Mouse (Mus musculus) embryonic facial prominence, embryonic 12.5 days (tissue): ENCODE measurements around the gene Mcl1. TPM values are rescaled to one million over a fixed set of nuclear protein-coding genes. Genes with fewer than 3 reads are reported as not detected.
"Not testable (repeated sequence)": the region's sequence is repeated elsewhere in the genome, so short reads cannot be mapped to it uniquely, and the experiment has no call there.

Experiments used
- ATAC-seq: fragments of 200-750 bp; cut with Nextera tagmentation; 2 replicates; pipeline ENCODE4 v1.8.0; 2017; ENCODE audit not compliant: insufficient number of reproducible peaks, insufficient read depth, low FRiP score, low TSS enrichment
- H3K27ac ChIP-seq: fragments of 300-500 bp; sonication (generic); 2 replicates; pipeline ENCODE4 v1.5.1; 2016; ENCODE audit warnings: mild to moderate bottlenecking
- H3K27me3 ChIP-seq: fragments of 300-500 bp; sonication (generic); 2 replicates; pipeline ENCODE4 v1.6.1; 2016; ENCODE audit warnings: mild to moderate bottlenecking, moderate library complexity
- H3K36me3 ChIP-seq: fragments of 300-500 bp; sonication (generic); 2 replicates; pipeline ENCODE4 v1.6.1; 2016; ENCODE audit warnings: mild to moderate bottlenecking
- H3K4me1 ChIP-seq: fragments of 300-500 bp; sonication (generic); 2 replicates; pipeline ENCODE4 v1.6.1; 2016
- H3K4me2 ChIP-seq: fragments of 300-500 bp; sonication (generic); replicated peaks from 2 replicates; pipeline ENCODE4 v1.6.1; 2016; ENCODE audit warnings: mild to moderate bottlenecking, moderate library complexity
- H3K4me3 ChIP-seq: fragments of 300-500 bp; sonication (generic); 2 replicates; pipeline ENCODE4 v1.5.1; 2016; ENCODE audit warnings: mild to moderate bottlenecking
- H3K9ac ChIP-seq: fragments of 300-500 bp; sonication (generic); 2 replicates; pipeline ENCODE4 v1.6.1; 2016; ENCODE audit warnings: mild to moderate bottlenecking, moderate library complexity
- H3K9me3 ChIP-seq: fragments of 300-500 bp; sonication (generic); 2 replicates; pipeline ENCODE4 v1.6.1; 2016; ENCODE audit warnings: mild to moderate bottlenecking, moderate library complexity
- WGBS: fragments of 180-500 bp; shearing (Covaris S2); methylation state at CpG from one replicate; pipeline ENCODE4 v1.1.7; 2016; 5-methylcytosine and 5-hydroxymethylcytosine counted together
- polyA plus RNA-seq: library from polyadenylated mRNA; unstranded; fragments of >200 nt; fragmentation: Nextera tagmentation; extraction: Ambion mirVana; gene quantifications from 2 replicates; pipeline ENCODE4 v1.2.1, GENCODE M21; 2016

The Mcl1 gene
- polyA plus RNA-seq: 69.8 and 74.0 TPM in 2 replicates

GRCm38 (mm10) chr3:95658236-95658867 lies at the start of gene Mcl1:
TSS of gene Mcl1 (plus strand) at chr3:95658788.
- peak; percentile 96 for ATAC-seq
- Histone ChIP-seq H3K27ac (peak within 1 kb of the TSS; percentile 99), H3K9me3 (no peaks in the 10 kb centered on the region), H3K4me1 (peaks cover 32% of the 10 kb centered on the region), H3K9ac (peak within 1 kb of the TSS; percentile 100), H3K36me3 (peaks cover 21% of the 10 kb centered on the region), H3K4me2 (peak within 1 kb of the TSS; percentile 88), H3K27me3 (no peaks in the 10 kb centered on the region), H3K4me3 (peak within 1 kb of the TSS; percentile 95)
- WGBS: under 1% methylated on average over 43 of the region's 43 CpGs

- Histone ChIP-seq H3K27ac (no peak overlapping the region), H3K27me3 (no peaks in the 10 kb centered on the region), H3K4me3 (no peak overlapping the region), H3K9ac (no peak overlapping the region), H3K36me3 (peaks cover 31% of the 10 kb centered on the region), H3K9me3 (no peaks in the 10 kb centered on the region), H3K4me1 (no peaks in the 10 kb centered on the region), H3K4me2 (no peak overlapping the region)
- ATAC-seq: no peak
- 72% methylated on average over 3 of the region's 3 CpGs for WGBS
These were observed 49.4 kb upstream of the Mcl1 start for GRCm38 (mm10) chr3:95609195-95609594.

GRCm38 (mm10) chr3:95613996-95614395 lies 44.6 kb upstream of the Mcl1 start:
- H3K4me3 ChIP-seq: no peak overlapping the region
- no peak overlapping the region for H3K4me2 ChIP-seq
- no peak overlapping the region for H3K27ac ChIP-seq
- no peaks in the 10 kb centered on the region for H3K27me3 ChIP-seq
- ATAC-seq: no peak
- peaks cover 36% of the 10 kb centered on the region for H3K36me3 ChIP-seq
- no peaks in the 10 kb centered on the region for H3K4me1 ChIP-seq
- WGBS: 92% methylated on average over 1 of the region's 1 CpGs
- H3K9ac ChIP-seq: no peak overlapping the region
- no peaks in the 10 kb centered on the region for H3K9me3 ChIP-seq

- Histone ChIP-seq H3K4me2 (no peak overlapping the region), H3K4me1 (no peaks in the 10 kb centered on the region), H3K9me3 (no peaks in the 10 kb centered on the region), H3K4me3 (no peak overlapping the region), H3K27me3 (no peaks in the 10 kb centered on the region), H3K9ac (no peak overlapping the region), H3K36me3 (peaks cover 29% of the 10 kb centered on the region), H3K27ac (no peak overlapping the region)
- WGBS: 60% methylated on average over 1 of the region's 1 CpGs
- no peak for ATAC-seq
These were observed 40.1 kb upstream of the Mcl1 start for GRCm38 (mm10) chr3:95618511-95618910.

- Histone ChIP-seq H3K9ac (no peak overlapping the region), H3K4me1 (peaks cover 6% of the 10 kb centered on the region; the same call in 1 of the 2 replicates), H3K9me3 (no peaks in the 10 kb centered on the region), H3K36me3 (peaks cover 22% of the 10 kb centered on the region), H3K27ac (no peak overlapping the region), H3K4me2 (no peak overlapping the region), H3K4me3 (no peak overlapping the region), H3K27me3 (no peaks in the 10 kb centered on the region)
- WGBS: 76% methylated on average over 1 of the region's 1 CpGs
- ATAC-seq: no peak
These were observed 37.3 kb upstream of the Mcl1 start for GRCm38 (mm10) chr3:95621241-95621640.

- H3K4me2 ChIP-seq, H3K4me1 ChIP-seq, H3K9ac ChIP-seq, H3K27ac ChIP-seq, H3K9me3 ChIP-seq, H3K27me3 ChIP-seq, H3K4me3 ChIP-seq, ATAC-seq: not testable (repeated sequence)
- H3K36me3 ChIP-seq: peaks cover 16% of the 10 kb centered on the region
- WGBS: 92% methylated on average over 20 of the region's 20 CpGs
These were observed 36.2 kb upstream of the Mcl1 start for GRCm38 (mm10) chr3:95622421-95622820.

- Histone ChIP-seq H3K4me3 (no peak overlapping the region), H3K4me2 (no peak overlapping the region), H3K4me1 (peaks cover 8% of the 10 kb centered on the region; the same call in 1 of the 2 replicates), H3K9me3 (no peaks in the 10 kb centered on the region), H3K27ac (no peak overlapping the region), H3K9ac (no peak overlapping the region), H3K36me3 (peaks cover 21% of the 10 kb centered on the region), H3K27me3 (no peaks in the 10 kb centered on the region)
- no peak for ATAC-seq
- 65% methylated on average over 2 of the region's 2 CpGs for WGBS
These were observed 35.0 kb upstream of the Mcl1 start for GRCm38 (mm10) chr3:95623551-95623950.

GRCm38 (mm10) chr3:95623991-95624515 lies 34.5 kb upstream of the Mcl1 start:
- peak overlapping the region; percentile 63; the same call in 1 of the 2 replicates for H3K4me3 ChIP-seq
- H3K4me1 ChIP-seq, ATAC-seq, H3K27me3 ChIP-seq, H3K9me3 ChIP-seq: not testable (repeated sequence)
- 0 out of 2 replicates have a peak overlapping the region, but pooled peaks have one; percentile 33 for H3K9ac ChIP-seq
- H3K36me3 ChIP-seq: peaks cover 26% of the 10 kb centered on the region
- 69% methylated on average over 5 of the region's 5 CpGs for WGBS
- peak overlapping the region; percentile 80; the same call in 1 of the 2 replicates for H3K27ac ChIP-seq
- H3K4me2 ChIP-seq: peak overlapping the region; percentile 47

GRCm38 (mm10) chr3:95624628-95625503 lies 33.7 kb upstream of the Mcl1 start, which contains the start of gene Ensa:
TSS of gene Ensa (plus strand) at chr3:95624993.
- H3K36me3 ChIP-seq: peaks cover 34% of the 10 kb centered on the region
- under 1% methylated on average over 44 of the region's 44 CpGs for WGBS

GRCm38 (mm10) chr3:95627763-95628162 lies 30.8 kb upstream of the Mcl1 start:
- ATAC-seq: no peak
- Histone ChIP-seq H3K27me3 (no peaks in the 10 kb centered on the region), H3K4me3 (no peak overlapping the region), H3K4me2 (no peak overlapping the region), H3K4me1 (peaks cover 8% of the 10 kb centered on the region; the same call in 1 of the 2 replicates), H3K9ac (no peak overlapping the region), H3K27ac (no peak overlapping the region), H3K36me3 (peaks cover 57% of the 10 kb centered on the region), H3K9me3 (no peaks in the 10 kb centered on the region)
- 85% methylated on average over 5 of the region's 5 CpGs for WGBS

More at GRCm38 (mm10) chr3:95624628-95625503, 33.7 kb upstream of the Mcl1 start, which contains the start of gene Ensa:
- Histone ChIP-seq H3K27ac (peak within 1 kb of the TSS; percentile 85), H3K4me1 (peaks cover 8% of the 10 kb centered on the region; the same call in 1 of the 2 replicates), H3K4me3 (peak within 1 kb of the TSS; percentile 63), H3K9ac (peak within 1 kb of the TSS; percentile 70), H3K9me3 (no peaks in the 10 kb centered on the region), H3K4me2 (peak within 1 kb of the TSS; percentile 54), H3K27me3 (no peaks in the 10 kb centered on the region)
- peak; percentile 99 for ATAC-seq

GRCm38 (mm10) chr3:95629755-95630154 lies 28.8 kb upstream of the Mcl1 start:
- no peak for ATAC-seq
- H3K27me3 ChIP-seq: no peaks in the 10 kb centered on the region
- peaks cover 8% of the 10 kb centered on the region; the same call in 1 of the 2 replicates for H3K4me1 ChIP-seq
- H3K9me3 ChIP-seq: no peaks in the 10 kb centered on the region
- H3K4me2 ChIP-seq: no peak overlapping the region
- H3K4me3 ChIP-seq: no peak overlapping the region
- no peak overlapping the region for H3K9ac ChIP-seq
- peaks cover 75% of the 10 kb centered on the region for H3K36me3 ChIP-seq
- WGBS: 81% methylated on average over 4 of the region's 4 CpGs
- H3K27ac ChIP-seq: no peak overlapping the region
